ENCODE assay signal across 8 mouse cellular contexts in the genomic region with DNA sequence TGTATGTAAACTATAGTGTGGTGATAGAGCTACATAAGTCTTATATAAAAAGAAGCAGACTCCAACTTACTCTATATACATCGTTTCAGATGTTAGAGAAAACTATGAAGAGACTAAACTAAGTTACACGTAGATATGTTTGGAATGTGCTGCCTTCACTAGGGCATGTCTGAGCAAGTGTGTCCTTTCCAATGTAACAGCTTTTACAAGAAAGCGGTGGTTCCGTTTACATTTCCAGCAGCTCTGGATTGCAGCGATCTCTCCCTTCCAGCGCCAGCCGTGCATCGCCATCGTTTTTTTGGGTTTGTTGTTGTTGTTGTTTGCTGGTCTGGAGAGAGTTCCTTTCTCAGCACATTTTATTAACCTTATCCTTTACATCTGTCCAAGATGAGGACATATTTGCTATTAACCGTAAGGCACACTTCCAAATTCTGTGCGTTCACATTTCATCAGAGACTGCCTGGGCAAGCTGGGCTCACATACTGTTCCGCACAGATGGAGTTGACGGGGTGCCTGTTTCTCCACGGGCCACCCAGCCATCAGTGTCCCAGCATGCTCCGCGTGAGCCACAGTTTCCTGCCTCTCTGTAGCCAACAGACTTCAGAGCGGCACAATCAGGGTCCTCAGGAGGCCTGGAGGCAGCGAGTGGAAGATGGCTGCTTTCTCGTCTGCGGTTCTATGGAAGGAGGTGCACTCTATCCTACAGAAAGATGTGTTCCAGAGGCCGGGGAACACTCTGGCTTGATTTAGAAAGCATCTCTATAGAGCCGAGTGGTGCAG.
DNase-seq lines count a peak whose midpoint lies in the region; ATAC-seq and TF ChIP-seq lines count a peak whose summit lies in the region.
"Had no signal": no experiment of that assay in that cellular context is flagged by ENCODE, and none has a peak within 500 bp of the region (broad histone marks: within the 10 kb centered on the region; RNA-seq: fewer than 3 reads in every experiment).

No protein-coding gene starts in this region.

- H3K27ac ChIP-seq in testis, adult 2 months (ENCODE audit: control insufficient read depth, insufficient read depth, low read depth, low read length): peak overlapping the region; percentile 78
- peak overlapping the region; percentile 48 for H3K27ac ChIP-seq in forebrain, embryonic 16.5 days (ENCODE audit: low read length)
- H3K27ac ChIP-seq: macrophage had no signal

- no peak for TF ChIP-seq CTCF in testis, adult 2 months (IDR thresholded peaks at IDR 0.05; ENCODE audit: control insufficient read depth, insufficient read depth, insufficient replicate concordance, low read depth, low read length)

- H3K27me3 ChIP-seq in testis, adult 2 months (ENCODE audit: control insufficient read depth, insufficient read depth, low read length): no peaks in the 10 kb centered on the region
- no peaks in the 10 kb centered on the region for H3K27me3 ChIP-seq in forebrain, embryonic 16.5 days (replicated peaks; ENCODE audit: control insufficient read depth, insufficient read depth, low read length)

- no peaks in the 10 kb centered on the region for H3K36me3 ChIP-seq in testis, adult 2 months (ENCODE audit: control insufficient read depth, insufficient read depth, low read length)
- no peaks in the 10 kb centered on the region for H3K36me3 ChIP-seq in forebrain, embryonic 16.5 days (ENCODE audit: control insufficient read depth, insufficient read depth)

- H3K4me1 ChIP-seq in testis, adult 2 months (ENCODE audit: control insufficient read depth, insufficient read depth, low read length): peaks cover 3% of the 10 kb centered on the region
- peaks cover 13% of the 10 kb centered on the region for H3K4me1 ChIP-seq in forebrain, embryonic 16.5 days (replicated peaks; ENCODE audit: control insufficient read depth, insufficient read depth, low read length)

- DNase-seq in testis, postnatal 10 days (ENCODE audit: low spot score): no peak
- DNase-seq in layer of hippocampus, postnatal 25 days (ENCODE audit: extremely low spot score in 1 of 2, low spot score in 1 of 2): peak; percentile 31 to 37
- DNase-seq in adrenal gland, postnatal 25 days: no peak
- DNase-seq in thymus, postnatal 10 days (ENCODE audit: low spot score in 2 of 2): no peak
- no peak for DNase-seq in embryo, embryonic 10.5 days (ENCODE audit: low spot score)

- 70% methylated on average over 22 of the region's 22 CpGs for WGBS in forebrain, embryonic 16.5 days

- no peak overlapping the region for H3K9ac ChIP-seq in forebrain, embryonic 16.5 days (replicated peaks; ENCODE audit: low read depth, low read length)

- peak; percentile 85; the same call in 1 of the 2 replicates for TF ChIP-seq POLR2A in testis, adult 2 months (IDR thresholded peaks at IDR 0.05; ENCODE audit: control insufficient read depth, low read depth, low read length)

- H3K4me2 ChIP-seq in forebrain, embryonic 16.5 days (ENCODE audit: low read length): peak overlapping the region; percentile 20; the same call in 1 of the 2 replicates

- H3K9me3 ChIP-seq in forebrain, embryonic 16.5 days (ENCODE audit: control insufficient read depth, low read length): no peaks in the 10 kb centered on the region

- ATAC-seq in forebrain, embryonic 16.5 days: peak; percentile 79

- H3K4me3 ChIP-seq in testis, adult 2 months (ENCODE audit: control insufficient read depth, low read depth, low read length): peak overlapping the region; percentile 79
- H3K4me3 ChIP-seq in forebrain, embryonic 16.5 days (replicated peaks; ENCODE audit: low read length): no peak overlapping the region

Comparison
In these comparisons a context has a peak if more than half of its experiments do, and no peak if none do; other contexts are left out.
1. DNase-seq: peak in layer of hippocampus, postnatal 25 days (2 of 2); none in testis, postnatal 10 days (single experiment), adrenal gland, postnatal 25 days (single experiment), thymus, postnatal 10 days (0 of 2) and embryo, embryonic 10.5 days (single experiment).